Mouse (Mus musculus): ENCODE results near the gene F5. TPM values are rescaled to one million over a fixed set of nuclear protein-coding genes. Genes with fewer than 3 reads are reported as not detected.

The F5 gene
- polyA plus RNA-seq, 1 experiment: 8.1 TPM

- no peaks in the 10 kb centered on the region for H3K27me3 ChIP-seq (ENCODE audit: control insufficient read depth, insufficient read depth, low read length)
- no peaks in the 10 kb centered on the region for H3K4me1 ChIP-seq (ENCODE audit: control insufficient read depth, insufficient read depth, low read length)
- no peak for TF ChIP-seq CTCF (IDR thresholded peaks at IDR 0.05; ENCODE audit: control insufficient read depth, insufficient read depth, insufficient replicate concordance, low read depth, low read length)
- no peak for TF ChIP-seq POLR2A (IDR thresholded peaks at IDR 0.05; ENCODE audit: control insufficient read depth, low read depth, low read length)
- no peak overlapping the region for H3K4me3 ChIP-seq (ENCODE audit: control insufficient read depth, low read depth, low read length)
- H3K36me3 ChIP-seq (ENCODE audit: control insufficient read depth, insufficient read depth, low read length): no peaks in the 10 kb centered on the region
- H3K27ac ChIP-seq (ENCODE audit: control insufficient read depth, insufficient read depth, low read depth, low read length): no peak overlapping the region
These were observed 81.8 kb downstream of the F5 start for GRCm38 (mm10) chr1:164233447-164233846.

- Histone ChIP-seq H3K4me1 (ENCODE audit: control insufficient read depth, insufficient read depth, low read length) (no peaks in the 10 kb centered on the region), H3K36me3 (ENCODE audit: control insufficient read depth, insufficient read depth, low read length) (no peaks in the 10 kb centered on the region), H3K27ac (ENCODE audit: control insufficient read depth, insufficient read depth, low read depth, low read length) (no peak overlapping the region), H3K4me3 (ENCODE audit: control insufficient read depth, low read depth, low read length) (no peak overlapping the region), H3K27me3 (ENCODE audit: control insufficient read depth, insufficient read depth, low read length) (no peaks in the 10 kb centered on the region)
- TF ChIP-seq CTCF (IDR thresholded peaks at IDR 0.05; ENCODE audit: control insufficient read depth, insufficient read depth, insufficient replicate concordance, low read depth, low read length): no peak
- TF ChIP-seq POLR2A (IDR thresholded peaks at IDR 0.05; ENCODE audit: control insufficient read depth, low read depth, low read length): no peak
These were observed 83.4 kb downstream of the F5 start for GRCm38 (mm10) chr1:164235078-164235477.

GRCm38 (mm10) chr1:164236078-164236477 is 84.4 kb downstream of the F5 start:
- Histone ChIP-seq H3K27ac (ENCODE audit: control insufficient read depth, insufficient read depth, low read depth, low read length) (peak overlapping the region; percentile 32; the same call in 1 of the 2 replicates), H3K4me1 (ENCODE audit: control insufficient read depth, insufficient read depth, low read length) (no peaks in the 10 kb centered on the region), H3K36me3 (ENCODE audit: control insufficient read depth, insufficient read depth, low read length) (no peaks in the 10 kb centered on the region), H3K27me3 (ENCODE audit: control insufficient read depth, insufficient read depth, low read length) (no peaks in the 10 kb centered on the region), H3K4me3 (ENCODE audit: control insufficient read depth, low read depth, low read length) (no peak overlapping the region)
- TF ChIP-seq CTCF (IDR thresholded peaks at IDR 0.05; ENCODE audit: control insufficient read depth, insufficient read depth, insufficient replicate concordance, low read depth, low read length) (no peak), POLR2A (IDR thresholded peaks at IDR 0.05; ENCODE audit: control insufficient read depth, low read depth, low read length) (no peak)

DNA sequence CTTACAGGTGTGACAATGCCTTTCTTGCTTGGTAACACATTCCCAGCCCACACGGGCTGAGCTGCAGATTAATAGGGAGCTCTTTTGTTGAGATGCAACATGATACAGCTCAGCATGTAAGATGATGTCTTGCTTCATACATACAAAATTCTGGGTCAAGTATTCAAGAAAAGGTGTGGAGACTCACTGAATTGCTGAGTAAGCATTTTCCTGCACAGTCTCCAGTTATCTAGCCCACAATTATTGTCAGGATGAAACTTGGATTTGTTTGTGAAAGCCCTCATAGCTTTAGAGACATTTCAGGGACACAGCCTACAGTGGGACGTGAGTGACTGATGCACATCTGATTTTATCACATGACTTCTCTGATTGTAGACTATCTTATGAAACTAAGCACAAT is 89.9 kb downstream of the F5 start:
- TF ChIP-seq POLR2A (IDR thresholded peaks at IDR 0.05; ENCODE audit: control insufficient read depth, low read depth, low read length): no peak
- TF ChIP-seq CTCF (IDR thresholded peaks at IDR 0.05; ENCODE audit: control insufficient read depth, insufficient read depth, insufficient replicate concordance, low read depth, low read length): no peak
- Histone ChIP-seq H3K4me1 (ENCODE audit: control insufficient read depth, insufficient read depth, low read length) (no peaks in the 10 kb centered on the region), H3K4me3 (ENCODE audit: control insufficient read depth, low read depth, low read length) (no peak overlapping the region), H3K27ac (ENCODE audit: control insufficient read depth, insufficient read depth, low read depth, low read length) (no peak overlapping the region), H3K36me3 (ENCODE audit: control insufficient read depth, insufficient read depth, low read length) (no peaks in the 10 kb centered on the region), H3K27me3 (ENCODE audit: control insufficient read depth, insufficient read depth, low read length) (no peaks in the 10 kb centered on the region)

- no peak overlapping the region for H3K27ac ChIP-seq (ENCODE audit: control insufficient read depth, insufficient read depth, low read depth, low read length)
- H3K36me3 ChIP-seq (ENCODE audit: control insufficient read depth, insufficient read depth, low read length): no peaks in the 10 kb centered on the region
- H3K27me3 ChIP-seq (ENCODE audit: control insufficient read depth, insufficient read depth, low read length): no peaks in the 10 kb centered on the region
- TF ChIP-seq POLR2A (IDR thresholded peaks at IDR 0.05; ENCODE audit: control insufficient read depth, low read depth, low read length): no peak
- no peak for TF ChIP-seq CTCF (IDR thresholded peaks at IDR 0.05; ENCODE audit: control insufficient read depth, insufficient read depth, insufficient replicate concordance, low read depth, low read length)
- H3K4me3 ChIP-seq (ENCODE audit: control insufficient read depth, low read depth, low read length): no peak overlapping the region
- H3K4me1 ChIP-seq (ENCODE audit: control insufficient read depth, insufficient read depth, low read length): peaks cover 4% of the 10 kb centered on the region
These were observed 91.2 kb downstream of the F5 start for GRCm38 (mm10) chr1:164242809-164243208.

- peak overlapping the region; percentile 38 for H3K4me3 ChIP-seq (ENCODE audit: control insufficient read depth, low read depth, low read length)
- no peaks in the 10 kb centered on the region for H3K36me3 ChIP-seq (ENCODE audit: control insufficient read depth, insufficient read depth, low read length)
- TF ChIP-seq POLR2A (IDR thresholded peaks at IDR 0.05; ENCODE audit: control insufficient read depth, low read depth, low read length) (no peak), CTCF (IDR thresholded peaks at IDR 0.05; ENCODE audit: control insufficient read depth, insufficient read depth, insufficient replicate concordance, low read depth, low read length) (no peak)
- peaks cover 12% of the 10 kb centered on the region for H3K4me1 ChIP-seq (ENCODE audit: control insufficient read depth, insufficient read depth, low read length)
- no peaks in the 10 kb centered on the region for H3K27me3 ChIP-seq (ENCODE audit: control insufficient read depth, insufficient read depth, low read length)
- peak overlapping the region; percentile 83 for H3K27ac ChIP-seq (ENCODE audit: control insufficient read depth, insufficient read depth, low read depth, low read length)
These were observed 95.8 kb downstream of the F5 start for GRCm38 (mm10) chr1:164247442-164247841.

GRCm38 (mm10) chr1:164247971-164248370 is 96.3 kb downstream of the F5 start:
- H3K27me3 ChIP-seq (ENCODE audit: control insufficient read depth, insufficient read depth, low read length): no peaks in the 10 kb centered on the region
- peaks cover 12% of the 10 kb centered on the region for H3K4me1 ChIP-seq (ENCODE audit: control insufficient read depth, insufficient read depth, low read length)
- H3K27ac ChIP-seq (ENCODE audit: control insufficient read depth, insufficient read depth, low read depth, low read length): peak overlapping the region; percentile 83
- H3K4me3 ChIP-seq (ENCODE audit: control insufficient read depth, low read depth, low read length): peak overlapping the region; percentile 38
- no peaks in the 10 kb centered on the region for H3K36me3 ChIP-seq (ENCODE audit: control insufficient read depth, insufficient read depth, low read length)
- no peak for TF ChIP-seq CTCF (IDR thresholded peaks at IDR 0.05; ENCODE audit: control insufficient read depth, insufficient read depth, insufficient replicate concordance, low read depth, low read length)

Measured in testis, adult 2 months (tissue).